Mouse (Mus musculus): ENCODE data around the gene Lrmda. TPM values are rescaled to one million over a fixed set of nuclear protein-coding genes. Genes with fewer than 3 reads are reported as not detected.

The Lrmda gene
- polyA plus RNA-seq, 1 experiment: 20.1 TPM

GRCm38 (mm10) chr14:22545887-22546675 is 526.6 kb downstream of the Lrmda start:
- Histone ChIP-seq H3K4me3 (ENCODE audit: insufficient read depth, low read length) (no peak overlapping the region), H3K4me1 (ENCODE audit: control insufficient read depth, insufficient read depth, low read length) (peaks cover 2% of the 10 kb centered on the region), H3K27ac (ENCODE audit: insufficient read depth, low read depth, low read length) (no peak overlapping the region)
- TF ChIP-seq POLR2A (IDR thresholded peaks at IDR 0.05; ENCODE audit: borderline replicate concordance, low read depth, low read length) (no peak), CTCF (IDR thresholded peaks at IDR 0.05; ENCODE audit: low read depth, low read length) (no peak)

GRCm38 (mm10) chr14:22546676-22546984 is 527.1 kb downstream of the Lrmda start:
- Histone ChIP-seq H3K4me1 (ENCODE audit: control insufficient read depth, insufficient read depth, low read length) (peaks cover 2% of the 10 kb centered on the region), H3K27ac (ENCODE audit: insufficient read depth, low read depth, low read length) (no peak overlapping the region), H3K4me3 (ENCODE audit: insufficient read depth, low read length) (no peak overlapping the region)
- TF ChIP-seq CTCF (IDR thresholded peaks at IDR 0.05; ENCODE audit: low read depth, low read length) (no peak), POLR2A (IDR thresholded peaks at IDR 0.05; ENCODE audit: borderline replicate concordance, low read depth, low read length) (no peak)

- Histone ChIP-seq H3K4me3 (ENCODE audit: insufficient read depth, low read length) (no peak overlapping the region), H3K27ac (ENCODE audit: insufficient read depth, low read depth, low read length) (no peak overlapping the region), H3K4me1 (ENCODE audit: control insufficient read depth, insufficient read depth, low read length) (peaks cover 2% of the 10 kb centered on the region)
- TF ChIP-seq CTCF (IDR thresholded peaks at IDR 0.05; ENCODE audit: low read depth, low read length): no peak
- no peak for TF ChIP-seq POLR2A (IDR thresholded peaks at IDR 0.05; ENCODE audit: borderline replicate concordance, low read depth, low read length)
Observed at GRCm38 (mm10) chr14:22548286-22548685, 528.8 kb downstream of the Lrmda start.

- Histone ChIP-seq H3K27ac (ENCODE audit: insufficient read depth, low read depth, low read length) (no peak overlapping the region), H3K4me1 (ENCODE audit: control insufficient read depth, insufficient read depth, low read length) (peaks cover 6% of the 10 kb centered on the region), H3K4me3 (ENCODE audit: insufficient read depth, low read length) (no peak overlapping the region)
- TF ChIP-seq POLR2A (IDR thresholded peaks at IDR 0.05; ENCODE audit: borderline replicate concordance, low read depth, low read length) (no peak), CTCF (IDR thresholded peaks at IDR 0.05; ENCODE audit: low read depth, low read length) (no peak)
Observed at GRCm38 (mm10) chr14:22549166-22549565, 529.7 kb downstream of the Lrmda start.

GRCm38 (mm10) chr14:22552358-22552757 is 532.8 kb downstream of the Lrmda start:
- peaks cover 4% of the 10 kb centered on the region; the same call in 1 of the 2 replicates for H3K4me1 ChIP-seq (ENCODE audit: control insufficient read depth, insufficient read depth, low read length)
- TF ChIP-seq POLR2A (IDR thresholded peaks at IDR 0.05; ENCODE audit: borderline replicate concordance, low read depth, low read length): no peak
- no peak for TF ChIP-seq CTCF (IDR thresholded peaks at IDR 0.05; ENCODE audit: low read depth, low read length)
- H3K27ac ChIP-seq (ENCODE audit: insufficient read depth, low read depth, low read length): no peak overlapping the region
- H3K4me3 ChIP-seq (ENCODE audit: insufficient read depth, low read length): no peak overlapping the region

- H3K4me1 ChIP-seq (ENCODE audit: control insufficient read depth, insufficient read depth, low read length): peaks cover 4% of the 10 kb centered on the region; the same call in 1 of the 2 replicates
- H3K27ac ChIP-seq (ENCODE audit: insufficient read depth, low read depth, low read length): no peak overlapping the region
- TF ChIP-seq CTCF (IDR thresholded peaks at IDR 0.05; ENCODE audit: low read depth, low read length) (no peak), POLR2A (IDR thresholded peaks at IDR 0.05; ENCODE audit: borderline replicate concordance, low read depth, low read length) (no peak)
- H3K4me3 ChIP-seq (ENCODE audit: insufficient read depth, low read length): no peak overlapping the region
Observed at GRCm38 (mm10) chr14:22552841-22553240, 533.3 kb downstream of the Lrmda start.

- Histone ChIP-seq H3K4me1 (ENCODE audit: control insufficient read depth, insufficient read depth, low read length) (peaks cover 4% of the 10 kb centered on the region; the same call in 1 of the 2 replicates), H3K27ac (ENCODE audit: insufficient read depth, low read depth, low read length) (no peak overlapping the region), H3K4me3 (ENCODE audit: insufficient read depth, low read length) (no peak overlapping the region)
- TF ChIP-seq CTCF (IDR thresholded peaks at IDR 0.05; ENCODE audit: low read depth, low read length) (no peak), POLR2A (IDR thresholded peaks at IDR 0.05; ENCODE audit: borderline replicate concordance, low read depth, low read length) (no peak)
Observed at GRCm38 (mm10) chr14:22553717-22554116, 534.2 kb downstream of the Lrmda start.

- Histone ChIP-seq H3K27ac (ENCODE audit: insufficient read depth, low read depth, low read length) (no peak overlapping the region), H3K4me3 (ENCODE audit: insufficient read depth, low read length) (no peak overlapping the region), H3K4me1 (ENCODE audit: control insufficient read depth, insufficient read depth, low read length) (no peaks in the 10 kb centered on the region)
- no peak for TF ChIP-seq POLR2A (IDR thresholded peaks at IDR 0.05; ENCODE audit: borderline replicate concordance, low read depth, low read length)
- no peak for TF ChIP-seq CTCF (IDR thresholded peaks at IDR 0.05; ENCODE audit: low read depth, low read length)
Observed at GRCm38 (mm10) chr14:22572486-22572885, 553.0 kb downstream of the Lrmda start.

- TF ChIP-seq CTCF (IDR thresholded peaks at IDR 0.05; ENCODE audit: low read depth, low read length) (no peak), POLR2A (IDR thresholded peaks at IDR 0.05; ENCODE audit: borderline replicate concordance, low read depth, low read length) (no peak)
- Histone ChIP-seq H3K4me1 (ENCODE audit: control insufficient read depth, insufficient read depth, low read length) (no peaks in the 10 kb centered on the region), H3K4me3 (ENCODE audit: insufficient read depth, low read length) (no peak overlapping the region), H3K27ac (ENCODE audit: insufficient read depth, low read depth, low read length) (no peak overlapping the region)
Observed at GRCm38 (mm10) chr14:22573585-22573984, 554.1 kb downstream of the Lrmda start.

GRCm38 (mm10) chr14:22574006-22574405 is 554.5 kb downstream of the Lrmda start:
- H3K4me3 ChIP-seq (ENCODE audit: insufficient read depth, low read length): no peak overlapping the region
- no peak overlapping the region for H3K27ac ChIP-seq (ENCODE audit: insufficient read depth, low read depth, low read length)
- TF ChIP-seq POLR2A (IDR thresholded peaks at IDR 0.05; ENCODE audit: borderline replicate concordance, low read depth, low read length) (no peak), CTCF (IDR thresholded peaks at IDR 0.05; ENCODE audit: low read depth, low read length) (no peak)
- H3K4me1 ChIP-seq (ENCODE audit: control insufficient read depth, insufficient read depth, low read length): no peaks in the 10 kb centered on the region
